Mouse (Mus musculus) liver, postnatal 0 days (tissue): ENCODE measurements around the gene R3hdm2.
A peak's percentile ranks its signal among the peaks of the same experiment; 100 is the strongest.

Source experiments
- CTCF ChIP-seq: sonication (generic); IDR thresholded peaks from 2 replicates; pipeline ENCODE4 v1.5.1; 2016; ENCODE audit warnings: antibody characterized with exemption, low read depth
- EP300 ChIP-seq: IDR thresholded peaks from 2 replicates; pipeline ENCODE4 v1.6.1; 2016; ENCODE audit warnings: antibody characterized with exemption, low read depth, mild to moderate bottlenecking

DNA sequence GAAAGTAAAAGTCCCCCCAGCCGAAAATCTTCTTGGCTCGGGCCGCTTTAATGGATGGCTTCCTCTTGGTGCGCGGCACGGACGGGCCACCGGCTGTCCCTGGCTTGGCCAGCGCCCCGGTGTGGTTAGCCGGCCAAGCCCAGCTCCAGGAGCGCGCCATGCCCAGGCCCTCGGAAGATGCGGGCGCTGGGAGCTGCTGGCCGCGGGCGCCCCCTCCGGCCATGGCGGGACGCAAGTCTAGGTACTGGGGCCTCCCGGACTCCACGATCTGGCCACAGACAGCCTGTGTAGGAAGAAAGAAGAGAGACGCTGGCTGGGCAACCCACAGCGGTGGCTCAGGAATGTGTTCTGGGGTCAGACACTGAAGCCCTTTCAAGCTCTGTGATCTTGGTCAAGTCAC, 146.6 kb downstream of the R3hdm2 start:
- peak; percentile 65 for TF ChIP-seq CTCF
- no peak for TF ChIP-seq EP300
